Mouse (Mus musculus) cerebellum, adult 2 months (tissue): ENCODE results near the gene Trpv5.

Experiments used
- CTCF ChIP-seq: fragments of 200-500 bp; IDR thresholded peaks from 2 replicates; pipeline ENCODE4 v1.5.1; 2011; ENCODE audit warnings: low read depth, mild to moderate bottlenecking, control low read depth, low read length, moderate library complexity, borderline replicate concordance; ENCODE audit not compliant: insufficient read depth
- POLR2A ChIP-seq: fragments of 200-500 bp; IDR thresholded peaks from 2 replicates; pipeline ENCODE4 v1.6.1; 2011; ENCODE audit warnings: low read length, control low read depth, borderline replicate concordance; ENCODE audit not compliant: insufficient read depth

- TF ChIP-seq CTCF (no peak), POLR2A (no peak)
Measured at GRCm38 (mm10) chr6:41654648-41655047, 25.9 kb downstream of the Trpv5 start.
